Mouse (Mus musculus): ENCODE measurements at regions not wholly inside any gene's neighbourhood (a gene's known extent, or its start where the extent isn't known, plus 50 kb on each side); places are given as distances from the start of the nearest gene placed in this dataset.

GRCm38 (mm10) chr1:128738152-128738551 lies 146.1 kb upstream of the Cxcr4 start:
- no peak for ATAC-seq (replicated peaks; ENCODE audit: poor library complexity)

DNA sequence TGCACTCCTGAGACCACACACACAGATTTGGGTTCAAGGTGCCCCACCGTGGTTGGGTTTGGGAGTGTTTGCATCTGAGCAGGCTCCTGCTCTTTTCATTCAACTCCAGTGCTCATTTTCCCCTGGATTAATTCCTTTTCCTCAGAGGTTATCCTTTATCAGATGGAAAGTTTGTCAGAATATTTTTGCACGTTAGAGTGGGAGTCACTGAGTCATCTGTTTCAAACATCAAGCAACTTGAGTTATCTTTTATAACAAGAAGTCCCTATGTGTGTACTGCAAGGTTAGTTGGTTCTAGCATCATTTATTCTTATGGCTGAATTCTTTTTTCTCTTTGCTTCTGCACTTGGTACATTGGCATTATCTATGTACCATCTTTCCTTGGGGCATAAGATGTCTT lies 142.8 kb upstream of the Cxcr4 start:
- no peak for ATAC-seq (replicated peaks; ENCODE audit: poor library complexity)

GRCm38 (mm10) chr1:128731445-128731844 lies 139.4 kb upstream of the Cxcr4 start:
- ATAC-seq (replicated peaks; ENCODE audit: poor library complexity), result peak; percentile 60

DNA sequence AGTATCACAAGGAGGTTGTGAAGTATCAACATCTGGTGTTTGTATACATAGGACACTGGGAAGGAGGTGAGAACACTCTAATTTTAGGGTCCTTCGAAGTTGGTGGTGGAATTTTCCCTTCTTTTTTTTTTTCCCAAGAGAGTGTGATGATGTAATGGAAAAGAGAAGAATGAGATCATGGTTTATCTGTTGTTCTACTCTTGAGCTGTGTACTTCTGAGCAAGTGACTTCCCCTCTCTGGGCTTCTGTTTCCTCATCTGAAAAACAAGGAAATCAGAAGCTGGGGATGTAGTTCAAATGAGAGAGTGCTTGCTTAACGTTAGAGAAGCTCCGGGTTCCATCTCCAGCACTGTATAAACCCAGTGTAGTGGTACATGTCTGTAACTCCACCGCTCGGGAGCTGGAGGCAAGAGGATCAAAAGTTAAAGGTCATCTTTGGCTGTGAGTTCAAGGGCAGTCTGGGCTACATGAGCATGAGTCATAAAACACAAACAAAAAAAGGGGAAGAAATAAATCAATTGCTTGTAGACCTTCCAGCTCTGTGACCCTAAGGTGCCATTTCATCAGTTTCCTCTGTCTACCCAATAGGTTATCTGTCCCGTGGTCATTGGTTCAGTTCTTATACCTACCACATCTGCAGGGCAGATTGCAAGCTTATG lies 132.5 kb upstream of the Cxcr4 start:
- ATAC-seq (replicated peaks; ENCODE audit: poor library complexity), result peak; percentile 79

- no peak for ATAC-seq (replicated peaks; ENCODE audit: poor library complexity)
Observed at GRCm38 (mm10) chr1:128723843-128724242, 131.8 kb upstream of the Cxcr4 start.

DNA sequence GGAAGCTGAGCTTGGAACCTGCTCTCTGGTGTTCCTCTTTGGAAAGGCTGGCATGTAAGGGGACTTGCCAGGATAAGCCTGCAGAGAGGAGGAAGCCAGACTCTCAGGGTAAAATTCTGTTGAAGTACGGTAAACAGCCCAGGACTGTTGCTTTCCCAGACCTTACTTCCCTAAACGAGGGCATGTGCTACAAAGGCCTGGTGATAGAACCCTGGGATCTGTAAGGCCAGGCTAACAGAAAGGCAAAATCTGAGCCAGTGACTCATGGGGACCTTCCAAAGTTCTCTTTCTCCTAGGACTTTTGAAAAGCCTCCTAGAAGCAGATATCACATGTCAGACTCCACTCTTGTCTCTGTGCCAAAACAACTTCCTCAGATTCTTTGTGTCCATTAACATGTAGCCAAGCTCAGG lies 130.0 kb upstream of the Cxcr4 start:
- peak; percentile 52 for ATAC-seq (replicated peaks; ENCODE audit: poor library complexity)

- ATAC-seq (replicated peaks; ENCODE audit: poor library complexity), result no peak
Observed at GRCm38 (mm10) chr1:128714843-128715242, 122.8 kb upstream of the Cxcr4 start.

DNA sequence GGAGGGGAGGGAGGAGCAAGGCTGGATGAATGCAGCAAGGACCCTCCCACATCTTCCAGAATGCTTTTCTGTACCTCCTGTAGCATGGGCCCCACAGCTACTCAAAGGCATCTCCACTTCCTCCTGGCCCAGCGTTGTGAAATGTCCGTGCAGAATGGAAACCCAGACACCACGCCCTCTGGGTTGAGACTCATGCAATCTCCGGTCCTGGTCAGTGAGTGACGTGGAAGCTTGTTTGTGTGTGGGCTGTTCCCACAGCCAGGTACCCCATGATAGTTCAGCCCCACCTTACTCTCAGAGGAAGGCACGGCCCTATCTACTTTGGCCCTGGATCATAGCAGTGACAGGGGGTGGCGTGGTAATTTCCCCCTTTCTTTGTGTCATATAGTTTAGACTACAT lies 120.8 kb upstream of the Cxcr4 start:
- ATAC-seq (replicated peaks; ENCODE audit: poor library complexity), result peak; percentile 97

DNA sequence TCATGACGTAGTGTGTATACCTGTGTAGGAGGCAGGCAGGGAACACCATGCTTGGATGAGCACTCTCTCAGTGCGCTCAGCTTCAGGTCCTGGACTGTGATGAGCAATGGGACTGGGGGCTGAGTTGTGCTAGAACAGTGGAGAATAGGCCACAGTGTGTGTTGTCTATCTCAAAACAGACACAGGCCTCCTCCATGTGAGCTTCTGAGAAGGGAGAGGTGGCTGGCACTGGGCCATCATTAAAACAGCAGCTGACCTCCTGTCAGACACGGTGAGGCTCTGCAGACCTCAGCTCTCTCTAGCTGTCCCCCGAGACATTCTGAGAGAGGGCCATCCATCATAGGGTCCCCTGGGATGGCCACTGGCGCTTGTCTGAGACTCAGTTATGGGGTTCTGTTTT lies 119.0 kb upstream of the Cxcr4 start:
- no peak for ATAC-seq (replicated peaks; ENCODE audit: poor library complexity)

DNA sequence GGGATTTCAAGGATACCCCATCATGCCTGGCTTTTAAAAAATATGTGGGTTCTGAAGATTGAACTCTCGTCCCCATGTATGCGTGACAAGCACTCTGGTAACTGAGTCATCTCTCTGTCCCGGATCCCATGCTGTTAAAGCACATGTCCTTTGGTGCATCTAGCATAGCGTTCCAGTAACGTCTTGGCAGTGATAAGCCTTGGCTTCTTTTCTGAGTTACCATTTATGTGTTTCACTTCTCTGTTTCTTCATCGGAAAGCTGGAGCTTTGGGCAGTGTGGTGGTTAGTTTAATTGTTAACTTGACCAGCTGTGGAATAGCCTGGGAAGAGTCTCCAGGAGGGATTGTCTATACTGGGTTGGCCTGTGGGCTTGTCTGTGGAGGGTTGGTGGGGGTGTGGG lies 115.7 kb upstream of the Cxcr4 start:
- ATAC-seq (replicated peaks; ENCODE audit: poor library complexity), result peak; percentile 10; the same call in 1 of the 2 replicates

DNA sequence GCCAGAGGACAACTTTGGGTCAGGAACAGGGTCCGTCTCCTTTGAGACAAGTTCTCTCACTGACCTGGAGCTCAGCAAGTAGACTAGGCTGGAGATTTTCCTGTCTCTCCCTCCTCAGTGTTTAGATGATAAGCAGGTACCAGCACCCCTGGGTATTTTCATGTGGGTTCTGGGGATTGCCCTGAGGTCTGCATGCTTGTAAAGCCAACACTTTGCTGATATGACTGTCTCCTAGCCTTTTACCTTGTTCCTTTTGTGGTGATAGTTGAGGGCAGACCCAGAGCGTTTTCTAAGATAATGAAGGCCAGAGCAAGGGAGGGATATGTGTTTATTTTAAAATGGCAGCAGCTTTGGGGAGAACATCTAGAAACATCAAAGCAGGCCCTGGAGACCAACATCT lies 114.1 kb upstream of the Cxcr4 start:
- ATAC-seq (replicated peaks; ENCODE audit: poor library complexity), result no peak

DNA sequence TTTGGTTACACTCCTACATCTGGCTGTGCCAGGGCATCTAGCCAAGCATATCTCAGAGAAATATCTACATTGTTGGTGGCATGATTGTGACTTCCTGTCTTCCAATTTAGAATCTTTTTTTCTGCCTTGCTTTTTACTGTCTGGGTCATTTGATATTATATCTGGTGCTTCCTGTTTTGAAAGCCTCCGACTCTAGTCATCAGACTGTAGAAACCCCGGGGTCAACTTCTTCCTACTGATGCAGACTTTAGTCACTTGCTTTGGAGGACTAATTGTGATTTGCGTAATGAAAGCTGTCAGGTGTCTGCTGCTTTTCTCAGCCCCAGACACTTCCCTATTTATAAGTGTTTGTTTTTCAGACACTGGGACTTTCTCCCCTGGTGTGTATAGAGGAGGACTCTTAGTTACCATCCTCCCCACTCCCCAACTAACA lies 113.0 kb upstream of the Cxcr4 start:
- peak; percentile 95 for ATAC-seq (replicated peaks; ENCODE audit: poor library complexity)

DNA sequence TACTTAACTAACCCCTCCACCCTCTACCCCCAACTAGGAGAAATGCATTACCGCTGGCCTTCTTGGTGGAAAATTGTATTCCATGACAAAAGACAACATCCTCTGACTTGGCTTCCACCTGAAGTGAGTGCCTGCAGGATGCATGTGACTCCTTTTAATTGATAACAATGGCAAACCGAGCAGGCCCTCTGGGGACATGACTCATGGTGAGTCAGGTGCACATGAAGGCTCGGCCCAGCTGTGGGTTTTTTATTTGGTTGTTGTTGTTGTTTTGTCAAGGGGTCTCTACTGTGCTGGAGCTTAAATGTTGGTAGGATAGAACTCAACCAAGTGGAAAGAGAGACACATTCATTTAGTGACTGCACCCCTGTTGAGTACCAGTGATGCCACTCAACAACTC lies 109.2 kb upstream of the Cxcr4 start:
- ATAC-seq (replicated peaks; ENCODE audit: poor library complexity), result no peak

- 0 out of 2 replicates have a peak, but pooled peaks have one; percentile 20 for ATAC-seq (replicated peaks; ENCODE audit: poor library complexity)
Observed at GRCm38 (mm10) chr1:128697962-128698361, 105.9 kb upstream of the Cxcr4 start.

DNA sequence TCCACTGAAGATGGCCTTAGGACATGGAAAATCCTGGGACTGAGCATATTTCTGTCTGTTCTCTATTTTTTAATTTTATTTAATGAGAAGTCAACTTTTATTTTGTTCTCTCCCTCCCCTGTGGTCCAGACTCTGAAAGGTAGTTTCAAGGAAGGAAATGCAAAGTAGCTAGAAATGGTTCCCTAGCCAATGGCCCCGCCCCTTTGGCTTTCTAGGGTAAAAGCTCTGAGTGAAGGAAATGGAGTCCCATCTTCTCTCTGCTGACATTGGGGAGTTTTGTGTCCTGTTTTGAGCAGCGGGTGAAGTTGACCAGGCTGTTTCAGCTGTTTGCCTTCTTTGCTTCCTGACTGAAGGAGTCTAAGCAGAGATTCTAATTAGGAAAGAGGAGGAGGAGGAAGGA lies 103.8 kb upstream of the Cxcr4 start:
- ATAC-seq (replicated peaks; ENCODE audit: poor library complexity), result peak; percentile 48; the same call in 1 of the 2 replicates

DNA sequence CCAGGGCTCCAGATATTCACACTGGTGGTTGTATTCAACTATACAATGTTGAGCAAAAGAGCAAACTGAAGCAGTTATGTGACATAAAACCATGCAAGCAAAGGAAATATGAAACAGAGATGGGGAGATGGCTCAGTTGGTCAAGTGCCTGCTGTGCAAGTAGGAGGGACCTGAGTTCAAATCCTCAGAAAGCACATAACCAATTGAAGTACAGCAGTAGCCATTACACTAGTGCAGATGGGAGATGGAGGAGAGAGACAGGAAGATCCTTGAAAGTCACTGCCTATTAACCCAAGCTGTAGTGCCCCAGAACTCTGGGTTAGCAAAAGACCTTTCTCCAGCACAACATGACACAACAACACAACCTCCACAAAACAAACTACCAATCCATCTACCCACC lies 100.7 kb upstream of the Cxcr4 start:
- no peak for ATAC-seq (replicated peaks; ENCODE audit: poor library complexity)

GRCm38 (mm10) chr1:128692313-128692712 lies 100.2 kb upstream of the Cxcr4 start:
- ATAC-seq (replicated peaks; ENCODE audit: poor library complexity), result no peak

DNA sequence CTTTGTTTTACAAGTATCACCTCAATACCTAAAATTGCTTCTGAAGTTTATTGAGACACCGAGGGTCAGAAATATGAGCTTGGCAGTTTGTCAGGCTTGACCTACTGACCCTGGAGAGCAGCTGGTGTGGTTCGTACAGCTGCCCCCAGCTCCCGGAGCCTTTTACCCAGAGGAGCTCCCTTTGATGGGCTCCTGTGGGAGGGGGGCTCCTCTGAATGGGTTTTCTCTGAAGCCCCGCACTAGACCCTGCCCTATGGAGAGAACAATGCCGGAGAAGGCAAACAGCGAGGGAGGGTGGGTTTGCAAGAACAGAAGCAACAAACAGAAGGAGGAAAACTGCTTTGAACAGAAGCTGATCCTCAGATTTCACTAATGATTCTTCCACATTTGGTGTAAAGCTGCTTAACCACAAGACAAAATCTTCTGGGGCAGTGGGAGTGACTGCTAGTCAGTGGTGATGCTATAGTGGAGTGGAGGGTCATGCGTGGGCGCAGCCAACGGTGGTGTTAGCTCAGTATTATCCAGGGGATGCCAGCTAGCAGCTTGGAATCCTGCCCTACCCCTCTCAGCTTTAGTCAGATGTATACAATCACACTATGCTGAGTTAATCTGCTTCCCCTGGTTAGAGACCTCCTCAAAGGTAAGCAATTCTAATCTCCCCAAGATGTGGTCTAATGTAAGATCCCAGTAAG lies 95.3 kb upstream of the Cxcr4 start:
- ATAC-seq (replicated peaks; ENCODE audit: poor library complexity), result no peak

- ATAC-seq (replicated peaks; ENCODE audit: poor library complexity), result no peak
Observed at GRCm38 (mm10) chr1:128685467-128686137, 93.5 kb upstream of the Cxcr4 start.

DNA sequence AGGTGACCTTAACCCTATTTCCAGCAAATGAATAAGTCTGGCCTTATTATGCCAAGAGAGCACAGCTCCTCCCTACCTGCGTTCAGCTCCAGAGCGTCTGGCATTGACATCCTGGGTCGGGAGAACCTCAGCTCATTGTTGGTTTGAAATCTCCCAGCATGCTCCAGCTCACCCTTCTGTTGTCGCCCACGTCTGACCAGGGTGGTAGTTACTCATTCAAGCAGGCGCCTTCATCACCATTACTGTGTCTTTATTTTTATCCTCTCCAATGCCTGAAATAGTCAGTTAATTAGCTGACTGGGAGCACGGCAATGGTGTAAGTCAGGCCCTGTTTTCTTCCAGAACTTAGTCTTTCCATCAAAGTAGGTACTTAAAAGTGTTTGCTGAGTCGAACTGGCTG lies 90.8 kb upstream of the Cxcr4 start:
- no peak for ATAC-seq (replicated peaks; ENCODE audit: poor library complexity)

DNA sequence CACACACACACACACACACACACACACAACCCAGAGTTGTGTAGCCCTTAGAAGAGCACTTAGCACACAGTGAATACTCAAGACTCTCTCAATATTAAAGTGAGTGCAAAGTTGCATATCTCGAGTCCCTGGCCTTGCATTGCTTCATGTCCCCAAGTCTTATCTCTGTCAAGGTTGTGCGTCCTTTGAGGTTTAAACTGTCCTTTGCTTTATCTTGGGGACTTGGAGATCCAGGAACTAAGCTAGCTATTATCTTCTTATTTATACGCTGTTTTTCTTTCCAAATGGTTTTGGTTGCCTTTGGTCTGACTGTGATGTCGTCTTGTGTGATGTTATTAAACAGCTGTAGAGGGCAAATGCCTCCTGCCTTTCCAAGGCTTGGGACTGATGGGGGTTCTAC lies 89.2 kb upstream of the Cxcr4 start:
- peak; percentile 82 for ATAC-seq (replicated peaks; ENCODE audit: poor library complexity)

GRCm38 (mm10) chr1:128680538-128680937 lies 88.4 kb upstream of the Cxcr4 start:
- no peak for ATAC-seq (replicated peaks; ENCODE audit: poor library complexity)
